Mouse (Mus musculus) erythroblast, embryonic 14.5 days (primary cell): ENCODE data around the gene Atp5c1.

Experiments
- GATA1 ChIP-seq: IDR thresholded peaks from 2 replicates; pipeline ENCODE4 v1.6.1; 2012; ENCODE audit warnings: low read length, inconsistent platforms, mixed read lengths
- TAL1 ChIP-seq: IDR thresholded peaks from 3 replicates; pipeline ENCODE4 v1.6.1; 2012; ENCODE audit warnings: low read length, inconsistent platforms, mixed read lengths

- TF ChIP-seq GATA1 (no peak), TAL1 (no peak)
Observed at GRCm38 (mm10) chr2:10128571-10128970, 48.3 kb upstream of the Atp5c1 start.
